Mouse (Mus musculus) kidney, postnatal 4 days (tissue): ENCODE measurements around the gene Gm45623.

ENCODE experiments used
- DNase-seq, 2 experiments: peaks; one replicate each; pipeline ENCODE4 v3.0.0; 2021; ENCODE audit warnings: mixed read lengths in 2 of 2

Gene Gm45623

GRCm38 (mm10) chr13:56753192-56753951 is at the start of gene Gm45623:
Gene Gm45623, minus strand, starts transcription at chr13:56753827.
- DNase-seq = peak; percentile 29 to 53

- no peak for DNase-seq
Observed at GRCm38 (mm10) chr13:56797459-56797858, 43.8 kb upstream of the Gm45623 start.

GRCm38 (mm10) chr13:56795501-56795900 is 41.9 kb upstream of the Gm45623 start:
- DNase-seq = no peak

GRCm38 (mm10) chr13:56794441-56794840 is 40.8 kb upstream of the Gm45623 start:
- DNase-seq = no peak

GRCm38 (mm10) chr13:56792844-56793243 is 39.2 kb upstream of the Gm45623 start:
- no peak for DNase-seq

- DNase-seq = no peak
Observed at GRCm38 (mm10) chr13:56790683-56791082, 37.1 kb upstream of the Gm45623 start.

- no peak for DNase-seq
Observed at GRCm38 (mm10) chr13:56782621-56783020, 29.0 kb upstream of the Gm45623 start.

GRCm38 (mm10) chr13:56781697-56782096 is 28.1 kb upstream of the Gm45623 start:
- no peak for DNase-seq

GRCm38 (mm10) chr13:56780746-56781469 is 27.3 kb upstream of the Gm45623 start:
- no peak for DNase-seq

- no peak for DNase-seq
Observed at GRCm38 (mm10) chr13:56774304-56774703, 20.7 kb upstream of the Gm45623 start.

- no peak for DNase-seq
Observed at GRCm38 (mm10) chr13:56773262-56773870, 19.7 kb upstream of the Gm45623 start.

GRCm38 (mm10) chr13:56772592-56772991 is 19.0 kb upstream of the Gm45623 start:
- no peak for DNase-seq

GRCm38 (mm10) chr13:56770786-56771185 is 17.2 kb upstream of the Gm45623 start:
- no peak for DNase-seq

GRCm38 (mm10) chr13:56770136-56770578 is 16.5 kb upstream of the Gm45623 start:
- DNase-seq = no peak

GRCm38 (mm10) chr13:56769431-56769830 is 15.8 kb upstream of the Gm45623 start:
- no peak for DNase-seq

- DNase-seq = no peak
Observed at GRCm38 (mm10) chr13:56766211-56766610, 12.6 kb upstream of the Gm45623 start.

GRCm38 (mm10) chr13:56765284-56766032 is 11.8 kb upstream of the Gm45623 start:
- DNase-seq = peak in 1 of 2 experiments; percentile 50

- DNase-seq = no peak
Observed at GRCm38 (mm10) chr13:56762446-56763229, 9.0 kb upstream of the Gm45623 start.

- peak; percentile 89 to 91 for DNase-seq
Observed at GRCm38 (mm10) chr13:56758492-56758891, 4.9 kb upstream of the Gm45623 start.

GRCm38 (mm10) chr13:56757201-56757600 is 3.6 kb upstream of the Gm45623 start:
- no peak for DNase-seq

GRCm38 (mm10) chr13:56755871-56756270 is 2.2 kb upstream of the Gm45623 start:
- peak; percentile 52 to 62 for DNase-seq
